Mouse (Mus musculus): Measurements from ENCODE around the gene Elf4.

The Elf4 gene

DNA sequence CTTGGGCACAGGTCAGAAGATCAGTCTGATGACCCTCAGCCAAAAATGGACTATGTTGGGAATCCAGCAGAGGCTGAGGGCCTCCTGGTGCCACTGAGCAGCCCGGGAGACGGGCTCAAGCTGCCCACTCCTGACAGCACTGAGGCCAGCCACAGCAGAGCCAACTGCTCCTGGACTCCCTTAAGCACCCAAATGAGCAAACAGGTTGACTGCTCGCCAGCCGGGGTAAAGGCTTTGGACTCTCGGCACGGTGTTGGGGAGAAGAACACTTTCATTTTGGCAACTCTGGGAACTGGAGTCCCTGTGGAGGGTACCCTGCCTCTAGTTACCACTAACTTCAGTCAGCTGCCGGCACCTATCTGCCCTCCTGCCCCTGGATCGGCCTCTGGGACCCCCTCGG is 95.1 kb downstream of the Elf4 start:
- DNase-seq (ENCODE audit: low spot score in 2 of 2): peak in 1 of 2 experiments; percentile 24

DNA sequence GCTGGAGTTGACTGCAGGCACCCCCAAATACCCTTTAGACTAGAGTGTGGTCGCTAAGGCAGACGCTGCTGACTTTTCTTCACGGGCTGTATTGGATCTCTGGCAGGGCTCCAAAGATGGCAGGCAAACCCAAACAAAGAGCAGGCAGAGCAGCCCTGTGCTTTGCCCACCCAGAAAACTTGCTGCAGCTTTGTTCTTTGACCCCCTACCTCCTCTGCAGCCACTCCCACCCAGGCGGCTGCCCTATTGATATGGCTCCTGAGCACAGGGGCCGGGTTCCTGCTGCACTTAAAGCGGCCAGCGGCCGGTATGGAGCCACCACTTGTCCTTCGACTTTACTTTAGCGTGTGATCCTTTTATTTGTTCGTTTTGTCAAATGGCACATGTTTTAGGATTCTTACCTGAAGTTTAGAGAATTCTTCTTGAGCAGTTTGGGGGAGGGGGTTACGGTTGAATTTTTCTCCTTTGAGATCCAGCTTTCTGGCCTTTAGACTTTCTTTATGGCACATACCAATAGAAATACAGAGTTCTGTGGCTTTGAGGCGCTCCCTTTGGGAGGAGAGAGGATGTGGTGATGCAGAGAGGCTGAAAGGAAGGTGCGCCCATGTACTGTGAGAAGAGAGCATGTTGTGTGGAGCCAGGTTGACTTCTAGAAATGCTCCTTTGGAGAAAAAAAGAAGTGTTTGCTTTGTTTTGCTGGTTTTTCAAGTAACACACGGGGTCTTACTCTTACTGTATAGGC is 96.9 kb downstream of the Elf4 start:
- no peak for DNase-seq (ENCODE audit: low spot score in 2 of 2)
